Mouse (Mus musculus) liver, postnatal 0 days (tissue): ENCODE data around the gene Slc13a3.

Experiments
- CTCF ChIP-seq: sonication (generic); IDR thresholded peaks from 2 replicates; pipeline ENCODE4 v1.5.1; 2016; ENCODE audit warnings: antibody characterized with exemption, low read depth
- EP300 ChIP-seq: IDR thresholded peaks from 2 replicates; pipeline ENCODE4 v1.6.1; 2016; ENCODE audit warnings: antibody characterized with exemption, low read depth, mild to moderate bottlenecking

GRCm38 (mm10) chr2:165371066-165371465, 102.0 kb downstream of the Slc13a3 start:
- no peak for TF ChIP-seq CTCF
- TF ChIP-seq EP300: no peak
